Mouse (Mus musculus) layer of hippocampus, postnatal 25 days (tissue): ENCODE results near the gene Jtb. TPM values are rescaled to one million over a fixed set of nuclear protein-coding genes. Genes with fewer than 3 reads are reported as not detected.

Experiments
- DNase-seq, 2 experiments: peaks; one replicate each; pipeline ENCODE4 v3.0.0; 2022; ENCODE audit warnings: mixed read lengths in 2 of 2, low spot score in 1 of 2; ENCODE audit errors: extremely low spot score in 1 of 2
- microRNA-seq, 2 experiments: library from miRNA; unstranded; fragments of <30 nt; microRNA quantifications; one replicate each; pipeline ENCODE4 v1.2.0; 2021
- total RNA-seq, 2 experiments: library from RNA; stranded (reverse); gene quantifications; 2 replicates each; pipeline ENCODE4 v1.2.3; 2021

The Jtb gene
- total RNA-seq, 2 experiments from 2014 or later: 42.4 to 43.4 TPM

GRCm38 (mm10) chr3:90284150-90284549 is 52.8 kb downstream of the Jtb start:
- DNase-seq: no peak

Small RNA genes within 50 kb of the gene (microRNA-seq; reads per million reads assigned to microRNA genes)
- 0.37 to 1.4 reads per million in 2 experiments for gene Mir7012

Other genes starting within 250 kb of the Jtb start
- gene Hax1, start 232.8 kb upstream of the Jtb start, total RNA-seq: 10 to 100 TPM; 75.8 to 94.9 TPM
- 10 to 100 TPM; 88.7 to 91.7 TPM for gene 4933434E20Rik, start 180.0 kb upstream of the Jtb start, total RNA-seq
- gene Ubap2l, start 179.0 kb upstream of the Jtb start, total RNA-seq: 100 to 1,000 TPM; 144 to 181 TPM
- 100 to 1,000 TPM; 164 to 185 TPM for gene Tpm3, start 158.9 kb upstream of the Jtb start, total RNA-seq
- under 1 TPM; 0.42 to 0.59 TPM for gene Nup210l, start 127.5 kb upstream of the Jtb start, total RNA-seq
- gene Rps27, start 17.9 kb upstream of the Jtb start, total RNA-seq: 100 to 1,000 TPM; 806 to 871 TPM
- gene Rab13, start 17.9 kb upstream of the Jtb start, total RNA-seq: 1 to 10 TPM; 7.5 to 8.9 TPM
- gene Creb3l4, start 11.9 kb downstream of the Jtb start, total RNA-seq: not detected
- 10 to 100 TPM; 49.9 to 51.1 TPM for gene Slc39a1, start 16.6 kb downstream of the Jtb start, total RNA-seq
- gene Crtc2, start 22.6 kb downstream of the Jtb start, total RNA-seq: 10 to 100 TPM; 27.9 to 39.0 TPM
- gene Dennd4b, start 33.6 kb downstream of the Jtb start, total RNA-seq: 10 to 100 TPM; 31.6 to 34.1 TPM
- gene Gatad2b, start 61.6 kb downstream of the Jtb start, total RNA-seq: 100 to 1,000 TPM in 1 of 2 experiments, 10 to 100 TPM in 1; 90.0 to 112 TPM
- gene Slc27a3, start 158.3 kb downstream of the Jtb start, total RNA-seq: 10 to 100 TPM; 13.7 to 17.1 TPM
- gene Ints3, start 202.0 kb downstream of the Jtb start, total RNA-seq: 10 to 100 TPM; 69.1 to 70.6 TPM
- 1 to 10 TPM; 4.7 to 5.0 TPM for gene Npr1, start 234.3 kb downstream of the Jtb start, total RNA-seq
- gene Ilf2, start 244.5 kb downstream of the Jtb start, total RNA-seq: 10 to 100 TPM; 81.2 to 87.4 TPM